In the genomic region with DNA sequence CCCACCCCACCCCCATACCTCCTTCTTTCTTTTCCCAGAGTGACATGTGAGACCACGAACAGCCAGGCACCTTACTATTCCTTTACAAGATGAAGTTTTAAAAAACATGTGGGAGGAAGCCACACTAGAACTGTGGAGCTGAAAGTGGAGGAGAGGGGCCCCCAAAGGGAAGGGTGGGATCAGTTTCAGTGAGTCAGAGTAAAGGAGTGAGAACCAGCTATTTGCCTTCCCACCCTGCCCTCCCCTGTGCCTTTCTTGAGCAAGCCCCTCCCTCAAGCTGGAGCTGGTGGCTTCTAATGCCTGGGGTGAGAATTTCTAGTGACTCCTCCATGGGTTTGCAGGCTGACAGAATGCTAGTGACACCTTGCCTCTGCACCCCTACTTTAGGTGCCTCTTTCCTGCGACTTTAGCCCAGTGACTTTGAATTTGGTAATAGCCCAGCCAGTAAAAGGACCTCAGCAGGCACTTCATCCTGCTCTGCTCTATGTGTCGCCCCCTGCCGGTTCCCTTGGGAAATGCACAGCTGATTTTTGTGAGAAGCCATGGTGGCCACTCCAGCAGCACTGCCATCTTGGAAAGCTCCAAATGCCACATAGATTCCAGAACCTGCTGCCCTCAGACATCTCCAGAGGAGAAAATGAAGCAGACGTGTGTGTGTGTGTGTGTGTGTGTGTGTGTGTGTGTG, we compare ENCODE assay signal across 9 mouse cellular contexts.
DNase-seq lines count a peak whose midpoint lies in the region; ATAC-seq and TF ChIP-seq lines count a peak whose summit lies in the region.
"Had no signal": no experiment of that assay in that cellular context is flagged by ENCODE, and none has a peak within 500 bp of the region (broad histone marks: within the 10 kb centered on the region; RNA-seq: fewer than 3 reads in every experiment).

No protein-coding gene starts in this region.

- no peaks in the 10 kb centered on the region for H3K9me3 ChIP-seq in MEL (replicated peaks; ENCODE audit: insufficient read depth, low read length)
- H3K9me3 ChIP-seq in limb, embryonic 14.5 days (ENCODE audit: control insufficient read depth, low read length) = no peaks in the 10 kb centered on the region
- no peaks in the 10 kb centered on the region for H3K9me3 ChIP-seq in stomach, embryonic 14.5 days (ENCODE audit: control insufficient read depth, low read depth, low read length)
- H3K9me3 ChIP-seq: heart, embryonic 13.5 days; neural tube, embryonic 12.5 days had no signal

- peaks cover 3 to 6% of the 10 kb centered on the region in 2 experiments; a peak in 2 of 4 replicates for H3K27me3 ChIP-seq in MEL (ENCODE audit: control insufficient read depth in 1 of 2, insufficient read depth in 2 of 2, low read length in 2 of 2)
- H3K27me3 ChIP-seq in limb, embryonic 14.5 days (ENCODE audit: control insufficient read depth, insufficient read depth, low read length) = no peaks in the 10 kb centered on the region
- no peaks in the 10 kb centered on the region for H3K27me3 ChIP-seq in stomach, embryonic 14.5 days (ENCODE audit: control insufficient read depth, insufficient read depth, low read length)
- H3K27me3 ChIP-seq: heart, embryonic 13.5 days; neural tube, embryonic 12.5 days had no signal

- H3K79me2 ChIP-seq in MEL (ENCODE audit: control insufficient read depth, insufficient read depth, low read length, poor library complexity) = no peaks in the 10 kb centered on the region

- no peak for TF ChIP-seq POLR2A in MEL (IDR thresholded peaks at IDR 0.05; ENCODE audit: control insufficient read depth in 1 of 2, insufficient read depth in 1 of 2, low read depth in 1 of 2, low read length in 2 of 2, poor library complexity in 1 of 2)
- TF ChIP-seq POLR2A in bone marrow macrophage, adult 2 months (IDR thresholded peaks at IDR 0.05; ENCODE audit: borderline replicate concordance, low read depth, low read length) = no peak
- no peak for TF ChIP-seq POLR2A in limb, embryonic 14.5 days (IDR thresholded peaks at IDR 0.05; ENCODE audit: borderline replicate concordance, extremely low read depth, insufficient read depth, insufficient read length)

- H3K4me1 ChIP-seq in MEL (ENCODE audit: control insufficient read depth in 1 of 2, insufficient read depth in 2 of 2, low read length in 2 of 2) = 0 out of 4 replicates have a peak, but pooled peaks cover 0 to 5% of the 10 kb centered on the region in 2 experiments
- peaks cover 4% of the 10 kb centered on the region for H3K4me1 ChIP-seq in bone marrow macrophage, adult 2 months (ENCODE audit: control insufficient read depth, insufficient read depth, low read length)
- 0 out of 2 replicates have a peak, but pooled peaks cover 7% of the 10 kb centered on the region for H3K4me1 ChIP-seq in limb, embryonic 14.5 days (ENCODE audit: control insufficient read depth, insufficient read depth, low read length)
- no peaks in the 10 kb centered on the region for H3K4me1 ChIP-seq in stomach, embryonic 14.5 days (ENCODE audit: control insufficient read depth, insufficient read depth, low read length)
- H3K4me1 ChIP-seq: neural tube, embryonic 12.5 days had no signal

- no peaks in the 10 kb centered on the region for H3K36me3 ChIP-seq in MEL (ENCODE audit: control insufficient read depth in 1 of 2, insufficient read depth in 2 of 2, low read length in 2 of 2)
- no peaks in the 10 kb centered on the region for H3K36me3 ChIP-seq in limb, embryonic 14.5 days (ENCODE audit: control insufficient read depth, insufficient read depth, low read length)
- H3K36me3 ChIP-seq in stomach, embryonic 14.5 days (ENCODE audit: control insufficient read depth, insufficient read depth, low read length) = no peaks in the 10 kb centered on the region
- H3K36me3 ChIP-seq: heart, embryonic 13.5 days; neural tube, embryonic 12.5 days had no signal

- TF ChIP-seq CTCF in layer of hippocampus, adult 2 months (conservative IDR thresholded peaks at IDR 0.05) = peak; percentile 64
- TF ChIP-seq CTCF in MEL (IDR thresholded peaks at IDR 0.05 in 2 of 3, conservative IDR thresholded peaks at IDR 0.05 in 1 of 3; ENCODE audit: control insufficient read depth in 1 of 3, insufficient read depth in 1 of 3, low read depth in 2 of 3, low read length in 3 of 3, poor library complexity in 1 of 3, severe bottlenecking in 1 of 3) = peak; percentile 65 to 76 (median 72)
- peak; percentile 76 for TF ChIP-seq CTCF in bone marrow macrophage, adult 2 months (IDR thresholded peaks at IDR 0.05; ENCODE audit: low read depth, low read length)

- H3K27ac ChIP-seq in layer of hippocampus, adult 2 months = no peak overlapping the region
- no peak overlapping the region for H3K27ac ChIP-seq in MEL (ENCODE audit: control insufficient read depth, low read depth, low read length)
- H3K27ac ChIP-seq in bone marrow macrophage, adult 2 months (ENCODE audit: insufficient read depth, low read depth, low read length) = no peak overlapping the region
- no peak overlapping the region for H3K27ac ChIP-seq in limb, embryonic 14.5 days (replicated peaks; ENCODE audit: low read depth, low read length)
- H3K27ac ChIP-seq in stomach, embryonic 14.5 days (ENCODE audit: low read length) = no peak overlapping the region
- H3K27ac ChIP-seq: heart, embryonic 13.5 days; neural tube, embryonic 12.5 days had no signal

- WGBS in limb, embryonic 14.5 days = 31% methylated on average over 5 of the region's 5 CpGs
- WGBS in stomach, embryonic 14.5 days = 32% methylated on average over 5 of the region's 5 CpGs

- TF ChIP-seq RAD21 in MEL (IDR thresholded peaks at IDR 0.05; ENCODE audit: low read depth, low read length) = peak; percentile 25

- DNase-seq in layer of hippocampus, adult 2 months (ENCODE audit: low spot score in 2 of 2) = no peak
- DNase-seq in layer of hippocampus, adult 9-11 months = no peak
- DNase-seq in MEL (ENCODE audit: low read depth, low spot score) = peak; percentile 37
- no peak for DNase-seq in limb, embryonic 14.5 days (ENCODE audit: low spot score)
- no peak for DNase-seq in ovary, postnatal 14 days (ENCODE audit: low spot score)

- H3K9ac ChIP-seq in MEL (ENCODE audit: control insufficient read depth, low read depth, low read length, poor library complexity, severe bottlenecking) = no peak overlapping the region
- no peak overlapping the region for H3K9ac ChIP-seq in limb, embryonic 14.5 days (ENCODE audit: low read depth, low read length, severe bottlenecking)
- no peak overlapping the region for H3K9ac ChIP-seq in stomach, embryonic 14.5 days (replicated peaks; ENCODE audit: low read depth, low read length)
- H3K9ac ChIP-seq: heart, embryonic 13.5 days; neural tube, embryonic 12.5 days had no signal

- H3K4me2 ChIP-seq in limb, embryonic 14.5 days (replicated peaks; ENCODE audit: low read depth, low read length, severe bottlenecking) = no peak overlapping the region
- H3K4me2 ChIP-seq in stomach, embryonic 14.5 days (replicated peaks; ENCODE audit: low read depth, low read length) = no peak overlapping the region
- H3K4me2 ChIP-seq: heart, embryonic 13.5 days; neural tube, embryonic 12.5 days had no signal

- no peak for TF ChIP-seq EP300 in MEL (IDR thresholded peaks at IDR 0.05; ENCODE audit: low read depth in 1 of 2, low read length in 2 of 2)

- peak; percentile 44; the same call in 1 of the 2 replicates for ATAC-seq in limb, embryonic 14.5 days (ENCODE audit: low FRiP score, low read depth)
- 0 out of 2 replicates have a peak, but pooled peaks have one; percentile 43 for ATAC-seq in stomach, embryonic 14.5 days (ENCODE audit: insufficient number of reproducible peaks, insufficient read depth, low FRiP score, low read depth)

- H3K4me3 ChIP-seq in layer of hippocampus, adult 2 months = no peak overlapping the region
- H3K4me3 ChIP-seq in MEL (ENCODE audit: control insufficient read depth in 1 of 2, insufficient read depth in 1 of 2, low read depth in 2 of 2, low read length in 2 of 2) = no peak overlapping the region
- H3K4me3 ChIP-seq in bone marrow macrophage, adult 2 months (ENCODE audit: insufficient read depth, low read length) = no peak overlapping the region
- H3K4me3 ChIP-seq in limb, embryonic 14.5 days (replicated peaks; ENCODE audit: low read length) = no peak overlapping the region
- no peak overlapping the region for H3K4me3 ChIP-seq in stomach, embryonic 14.5 days (ENCODE audit: low read depth, low read length)
- H3K4me3 ChIP-seq: heart, embryonic 13.5 days; neural tube, embryonic 12.5 days had no signal

TF ChIP-seq in MEL, 35 proteins besides CTCF, POLR2A, EP300 and RAD21:
- TF ChIP-seq MEF2A (IDR thresholded peaks at IDR 0.05; ENCODE audit: extremely low read depth, insufficient replicate concordance, low read depth, low read length, poor library complexity, severe bottlenecking) (no peak), SMC3 (IDR thresholded peaks at IDR 0.05; ENCODE audit: low read depth, low read length) (peak; percentile 72)
TF ChIP-seq in MEL: peak in this region for 1.
